Mouse (Mus musculus): ENCODE measurements at regions not wholly inside any gene's neighbourhood (a gene's known extent, or its start where the extent isn't known, plus 50 kb on each side); places are given as distances from the start of the nearest gene placed in this dataset.
"Not testable (repeated sequence)": the region's sequence is repeated elsewhere in the genome, so short reads cannot be mapped to it uniquely, and the experiment has no call there.

GRCm38 (mm10) chr6:75089971-75090370 lies 1407.6 kb downstream of the Gm9008 start:
- DNase-seq = peak; percentile 7 to 49

GRCm38 (mm10) chr6:75067758-75068157 lies 1429.8 kb downstream of the Gm9008 start:
- no peak for DNase-seq

GRCm38 (mm10) chr6:75042336-75043010 lies 1455.1 kb downstream of the Gm9008 start:
- DNase-seq = no peak

GRCm38 (mm10) chr6:75039451-75039850 lies 1458.1 kb downstream of the Gm9008 start:
- no peak for DNase-seq

GRCm38 (mm10) chr6:75037179-75037578 lies 1460.4 kb downstream of the Gm9008 start:
- not testable (repeated sequence) for DNase-seq
